Mouse (Mus musculus) midbrain, embryonic 15.5 days (tissue): ENCODE results near the gene Sbf2. TPM values are rescaled to one million over a fixed set of nuclear protein-coding genes. Genes with fewer than 3 reads are reported as not detected.
"Not testable (repeated sequence)": the region's sequence is repeated elsewhere in the genome, so short reads cannot be mapped to it uniquely, and the experiment has no call there.

Experiments used
- ATAC-seq: fragments of 200-750 bp; cut with Nextera tagmentation; replicated peaks from 2 replicates; pipeline ENCODE4 v1.8.0; 2017; ENCODE audit warnings: moderate TSS enrichment
- H3K27ac ChIP-seq: fragments of 300-500 bp; sonication (generic); 2 replicates; pipeline ENCODE4 v1.5.1; 2015; ENCODE audit warnings: mild to moderate bottlenecking, inconsistent platforms
- H3K27me3 ChIP-seq: fragments of 300-500 bp; sonication (generic); replicated peaks from 2 replicates; pipeline ENCODE4 v1.6.1; 2015; ENCODE audit warnings: inconsistent platforms
- H3K36me3 ChIP-seq: fragments of 300-500 bp; sonication (generic); replicated peaks from 2 replicates; pipeline ENCODE4 v1.6.1; 2015; ENCODE audit warnings: inconsistent platforms
- H3K4me1 ChIP-seq: fragments of 300-500 bp; sonication (generic); 2 replicates; pipeline ENCODE4 v1.6.1; 2015; ENCODE audit warnings: inconsistent platforms
- H3K4me2 ChIP-seq: fragments of 300-500 bp; sonication (generic); 2 replicates; pipeline ENCODE4 v1.6.1; 2015; ENCODE audit warnings: inconsistent platforms, mild to moderate bottlenecking, moderate library complexity
- H3K4me3 ChIP-seq: fragments of 300-500 bp; sonication (generic); 2 replicates; pipeline ENCODE4 v1.5.1; 2015; ENCODE audit warnings: mild to moderate bottlenecking, inconsistent platforms
- H3K9ac ChIP-seq: fragments of 300-500 bp; sonication (generic); 2 replicates; pipeline ENCODE4 v1.6.1; 2015; ENCODE audit warnings: mild to moderate bottlenecking, inconsistent platforms
- H3K9me3 ChIP-seq: fragments of 300-500 bp; sonication (generic); 2 replicates; pipeline ENCODE4 v1.6.1; 2016; ENCODE audit warnings: inconsistent platforms
- WGBS: fragments of 180-500 bp; shearing (Covaris S2); methylation state at CpG from one replicate; pipeline ENCODE4 v1.1.7; 2015; ENCODE audit warnings: mixed read lengths; 5-methylcytosine and 5-hydroxymethylcytosine counted together
- polyA plus RNA-seq: library from polyadenylated mRNA; unstranded; fragments of >200 nt; fragmentation: Nextera tagmentation; extraction: Ambion mirVana; gene quantifications from 2 replicates; pipeline ENCODE4 v1.2.1, GENCODE M21; 2015

Sbf2 gene
- polyA plus RNA-seq, 1 experiment from 2014 or later: 69.6 TPM

- no peak overlapping the region for H3K9ac ChIP-seq
- no peaks in the 10 kb centered on the region for H3K4me1 ChIP-seq
- no peaks in the 10 kb centered on the region for H3K9me3 ChIP-seq
- ATAC-seq: no peak
- no peaks in the 10 kb centered on the region for H3K27me3 ChIP-seq
- no peak overlapping the region for H3K4me3 ChIP-seq
- WGBS: 71% methylated on average over 4 of the region's 4 CpGs
- H3K27ac ChIP-seq: no peak overlapping the region
- H3K36me3 ChIP-seq: no peaks in the 10 kb centered on the region
- no peak overlapping the region for H3K4me2 ChIP-seq
Observed at GRCm38 (mm10) chr7:110605476-110605875, 9.2 kb downstream of the Sbf2 start.

- no peak for ATAC-seq
- H3K36me3 ChIP-seq: no peaks in the 10 kb centered on the region
- H3K9ac ChIP-seq: no peak overlapping the region
- WGBS: 85% methylated on average over 1 of the region's 1 CpGs
- H3K4me3 ChIP-seq: no peak overlapping the region
- H3K4me1 ChIP-seq: no peaks in the 10 kb centered on the region
- no peak overlapping the region for H3K27ac ChIP-seq
- H3K4me2 ChIP-seq: no peak overlapping the region
- no peaks in the 10 kb centered on the region for H3K27me3 ChIP-seq
- no peaks in the 10 kb centered on the region for H3K9me3 ChIP-seq
Observed at GRCm38 (mm10) chr7:110597141-110597540, 17.6 kb downstream of the Sbf2 start.

- H3K27me3 ChIP-seq: not testable (repeated sequence)
Observed at GRCm38 (mm10) chr7:110593991-110594390, 20.7 kb downstream of the Sbf2 start.

GRCm38 (mm10) chr7:110587721-110588120 is 27.0 kb downstream of the Sbf2 start:
- Histone ChIP-seq H3K4me2 (no peak overlapping the region), H3K27me3 (no peaks in the 10 kb centered on the region), H3K4me1 (no peaks in the 10 kb centered on the region), H3K9me3 (no peaks in the 10 kb centered on the region), H3K4me3 (no peak overlapping the region), H3K9ac (no peak overlapping the region), H3K36me3 (no peaks in the 10 kb centered on the region), H3K27ac (no peak overlapping the region)
- WGBS: 97% methylated on average over 1 of the region's 1 CpGs
- ATAC-seq: no peak

More at GRCm38 (mm10) chr7:110593991-110594390, 20.7 kb downstream of the Sbf2 start:
- H3K27ac ChIP-seq, H3K4me2 ChIP-seq, H3K9ac ChIP-seq, H3K4me1 ChIP-seq, H3K4me3 ChIP-seq, H3K9me3 ChIP-seq, ATAC-seq, H3K36me3 ChIP-seq: not testable (repeated sequence)
- 90% methylated on average over 3 of the region's 3 CpGs for WGBS

GRCm38 (mm10) chr7:110585250-110585649 is 29.5 kb downstream of the Sbf2 start:
- Histone ChIP-seq H3K27ac (no peak overlapping the region), H3K4me1 (no peaks in the 10 kb centered on the region), H3K9me3 (no peaks in the 10 kb centered on the region), H3K4me3 (no peak overlapping the region), H3K9ac (no peak overlapping the region), H3K4me2 (no peak overlapping the region), H3K27me3 (no peaks in the 10 kb centered on the region), H3K36me3 (no peaks in the 10 kb centered on the region)
- WGBS: 83% methylated on average over 2 of the region's 2 CpGs
- ATAC-seq: no peak

GRCm38 (mm10) chr7:110584159-110584558 is 30.6 kb downstream of the Sbf2 start:
- Histone ChIP-seq H3K36me3 (no peaks in the 10 kb centered on the region), H3K4me1 (no peaks in the 10 kb centered on the region), H3K27me3 (no peaks in the 10 kb centered on the region), H3K27ac (no peak overlapping the region), H3K4me3 (no peak overlapping the region), H3K9ac (no peak overlapping the region), H3K9me3 (no peaks in the 10 kb centered on the region), H3K4me2 (no peak overlapping the region)
- ATAC-seq: 0 out of 2 replicates have a peak, but pooled peaks have one; percentile 20
- 92% methylated on average over 2 of the region's 2 CpGs for WGBS

- no peak overlapping the region for H3K9ac ChIP-seq
- no peak overlapping the region for H3K4me2 ChIP-seq
- H3K9me3 ChIP-seq: no peaks in the 10 kb centered on the region
- WGBS: 99% methylated on average over 3 of the region's 3 CpGs
- no peak overlapping the region for H3K27ac ChIP-seq
- peak; percentile 37; the same call in 1 of the 2 replicates for ATAC-seq
- no peaks in the 10 kb centered on the region for H3K36me3 ChIP-seq
- no peaks in the 10 kb centered on the region for H3K4me1 ChIP-seq
- H3K27me3 ChIP-seq: no peaks in the 10 kb centered on the region
- no peak overlapping the region for H3K4me3 ChIP-seq
Observed at GRCm38 (mm10) chr7:110583705-110584104, 31.0 kb downstream of the Sbf2 start.

- Histone ChIP-seq H3K27me3 (no peaks in the 10 kb centered on the region), H3K4me3 (no peak overlapping the region)
- 87% methylated on average over 4 of the region's 4 CpGs for WGBS
Observed at GRCm38 (mm10) chr7:110565815-110566549, 48.7 kb downstream of the Sbf2 start.

GRCm38 (mm10) chr7:110561647-110562046 is 53.1 kb downstream of the Sbf2 start:
- H3K36me3 ChIP-seq: no peaks in the 10 kb centered on the region
- WGBS: 99% methylated on average over 1 of the region's 1 CpGs
- no peak overlapping the region for H3K4me2 ChIP-seq
- H3K9me3 ChIP-seq: no peaks in the 10 kb centered on the region
- no peaks in the 10 kb centered on the region for H3K4me1 ChIP-seq
- H3K27me3 ChIP-seq: no peaks in the 10 kb centered on the region
- no peak overlapping the region for H3K9ac ChIP-seq
- no peak for ATAC-seq
- no peak overlapping the region for H3K4me3 ChIP-seq
- no peak overlapping the region for H3K27ac ChIP-seq

More at GRCm38 (mm10) chr7:110565815-110566549, 48.7 kb downstream of the Sbf2 start:
- Histone ChIP-seq H3K9me3 (no peaks in the 10 kb centered on the region), H3K36me3 (no peaks in the 10 kb centered on the region), H3K9ac (no peak overlapping the region), H3K27ac (no peak overlapping the region), H3K4me2 (no peak overlapping the region), H3K4me1 (no peaks in the 10 kb centered on the region)
- ATAC-seq: no peak

- Histone ChIP-seq H3K9ac (no peak overlapping the region), H3K4me1 (no peaks in the 10 kb centered on the region), H3K27me3 (no peaks in the 10 kb centered on the region), H3K4me3 (no peak overlapping the region), H3K9me3 (no peaks in the 10 kb centered on the region), H3K27ac (no peak overlapping the region), H3K4me2 (no peak overlapping the region), H3K36me3 (no peaks in the 10 kb centered on the region)
- ATAC-seq: no peak
Observed at GRCm38 (mm10) chr7:110557001-110557400, 57.7 kb downstream of the Sbf2 start.

- Histone ChIP-seq H3K27me3 (no peaks in the 10 kb centered on the region), H3K9me3 (no peaks in the 10 kb centered on the region), H3K27ac (no peak overlapping the region), H3K4me3 (no peak overlapping the region), H3K36me3 (no peaks in the 10 kb centered on the region), H3K4me2 (no peak overlapping the region), H3K4me1 (no peaks in the 10 kb centered on the region), H3K9ac (no peak overlapping the region)
- no peak for ATAC-seq
Observed at GRCm38 (mm10) chr7:110556221-110556620, 58.5 kb downstream of the Sbf2 start.

- Histone ChIP-seq H3K27ac (no peak overlapping the region), H3K4me2 (no peak overlapping the region), H3K9me3 (no peaks in the 10 kb centered on the region), H3K36me3 (no peaks in the 10 kb centered on the region), H3K4me3 (no peak overlapping the region), H3K27me3 (no peaks in the 10 kb centered on the region), H3K4me1 (no peaks in the 10 kb centered on the region), H3K9ac (no peak overlapping the region)
- WGBS: 96% methylated on average over 1 of the region's 1 CpGs
- ATAC-seq: no peak
Observed at GRCm38 (mm10) chr7:110555260-110555659, 59.5 kb downstream of the Sbf2 start.

GRCm38 (mm10) chr7:110548268-110548667 is 66.5 kb downstream of the Sbf2 start:
- WGBS: 92% methylated on average over 1 of the region's 1 CpGs

More at GRCm38 (mm10) chr7:110548268-110548667, 66.5 kb downstream of the Sbf2 start:
- H3K9me3 ChIP-seq: no peaks in the 10 kb centered on the region
- H3K27me3 ChIP-seq: no peaks in the 10 kb centered on the region
- H3K27ac ChIP-seq: no peak overlapping the region
- H3K4me1 ChIP-seq: no peaks in the 10 kb centered on the region
- H3K4me2 ChIP-seq: no peak overlapping the region
- no peak for ATAC-seq
- no peaks in the 10 kb centered on the region for H3K36me3 ChIP-seq
- H3K4me3 ChIP-seq: no peak overlapping the region
- no peak overlapping the region for H3K9ac ChIP-seq
